Mouse (Mus musculus) limb, embryonic 12.5 days (tissue): Measurements from ENCODE around the gene Mto1. TPM values are rescaled to one million over a fixed set of nuclear protein-coding genes. Genes with fewer than 3 reads are reported as not detected.
A peak's percentile ranks its signal among the peaks of the same experiment; 100 is the strongest.
"Not testable (repeated sequence)": the region's sequence is repeated elsewhere in the genome, so short reads cannot be mapped to it uniquely, and the experiment has no call there.

Experiments
- ATAC-seq: fragments of 200-750 bp; cut with Nextera tagmentation; 2 replicates; pipeline ENCODE4 v1.8.0; 2017; ENCODE audit warnings: low read depth, moderate TSS enrichment; ENCODE audit not compliant: insufficient number of reproducible peaks, insufficient read depth, low FRiP score, low TSS enrichment
- H3K27ac ChIP-seq: fragments of 300-500 bp; sonication (generic); 2 replicates; pipeline ENCODE4 v1.5.1; 2016; ENCODE audit warnings: mild to moderate bottlenecking, moderate library complexity
- H3K27me3 ChIP-seq: fragments of 300-500 bp; sonication (generic); 2 replicates; pipeline ENCODE4 v1.6.1; 2016; ENCODE audit warnings: mild to moderate bottlenecking, moderate library complexity
- H3K36me3 ChIP-seq: fragments of 300-500 bp; sonication (generic); 2 replicates; pipeline ENCODE4 v1.6.1; 2016; ENCODE audit warnings: mild to moderate bottlenecking, moderate library complexity
- H3K4me1 ChIP-seq: fragments of 300-500 bp; sonication (generic); replicated peaks from 2 replicates; pipeline ENCODE4 v1.6.1; 2016
- H3K4me2 ChIP-seq: fragments of 300-500 bp; sonication (generic); 2 replicates; pipeline ENCODE4 v1.6.1; 2016; ENCODE audit warnings: mild to moderate bottlenecking, moderate library complexity
- H3K4me3 ChIP-seq: fragments of 300-500 bp; sonication (generic); replicated peaks from 2 replicates; pipeline ENCODE4 v1.5.1; 2016; ENCODE audit warnings: mild to moderate bottlenecking
- H3K9ac ChIP-seq: fragments of 300-500 bp; sonication (generic); replicated peaks from 2 replicates; pipeline ENCODE4 v1.6.1; 2016; ENCODE audit warnings: mild to moderate bottlenecking, moderate library complexity
- H3K9me3 ChIP-seq: fragments of 300-500 bp; sonication (generic); 2 replicates; pipeline ENCODE4 v1.6.1; 2016; ENCODE audit warnings: mild to moderate bottlenecking, moderate library complexity
- WGBS: fragments of 180-500 bp; shearing (Covaris S2); methylation state at CpG from one replicate; pipeline ENCODE4 v1.1.7; 2016; 5-methylcytosine and 5-hydroxymethylcytosine counted together
- polyA plus RNA-seq: library from polyadenylated mRNA; unstranded; fragments of >200 nt; fragmentation: Nextera tagmentation; extraction: Ambion mirVana; gene quantifications from 2 replicates; pipeline ENCODE4 v1.2.1, GENCODE M21; 2016

The Mto1 gene
- polyA plus RNA-seq, 1 experiment from 2014 or later: 20.3 TPM

- H3K27ac ChIP-seq: no peak overlapping the region
- no peaks in the 10 kb centered on the region for H3K9me3 ChIP-seq
- no peak overlapping the region for H3K9ac ChIP-seq
- ATAC-seq: no peak
- H3K36me3 ChIP-seq: no peaks in the 10 kb centered on the region
- WGBS: 54% methylated on average over 11 of the region's 11 CpGs
- no peak overlapping the region for H3K4me3 ChIP-seq
- H3K4me1 ChIP-seq: peaks cover 7% of the 10 kb centered on the region
- H3K4me2 ChIP-seq: no peak overlapping the region
- H3K27me3 ChIP-seq: no peaks in the 10 kb centered on the region
Observed at GRCm38 (mm10) chr9:78506002-78506721, 58.2 kb downstream of the Mto1 start.

- no peak overlapping the region for H3K4me2 ChIP-seq
- peaks cover 7% of the 10 kb centered on the region for H3K4me1 ChIP-seq
- no peaks in the 10 kb centered on the region for H3K9me3 ChIP-seq
- H3K36me3 ChIP-seq: no peaks in the 10 kb centered on the region
- no peak overlapping the region for H3K4me3 ChIP-seq
- WGBS: 84% methylated on average over 7 of the region's 7 CpGs
- no peak overlapping the region for H3K27ac ChIP-seq
- H3K27me3 ChIP-seq: no peaks in the 10 kb centered on the region
- ATAC-seq: no peak
- H3K9ac ChIP-seq: no peak overlapping the region
Observed at GRCm38 (mm10) chr9:78506722-78507077, 58.7 kb downstream of the Mto1 start.

- Histone ChIP-seq H3K36me3 (no peaks in the 10 kb centered on the region), H3K4me1 (peaks cover 4% of the 10 kb centered on the region), H3K9ac (no peak overlapping the region), H3K27ac (no peak overlapping the region), H3K27me3 (no peaks in the 10 kb centered on the region), H3K4me3 (no peak overlapping the region), H3K9me3 (no peaks in the 10 kb centered on the region), H3K4me2 (no peak overlapping the region)
- 90% methylated on average over 16 of the region's 16 CpGs for WGBS
- no peak for ATAC-seq
Observed at GRCm38 (mm10) chr9:78508106-78508786, 60.2 kb downstream of the Mto1 start.

- 93% methylated on average over 5 of the region's 5 CpGs for WGBS
- Histone ChIP-seq H3K9ac (no peak overlapping the region), H3K27me3 (no peaks in the 10 kb centered on the region), H3K27ac (no peak overlapping the region), H3K36me3 (no peaks in the 10 kb centered on the region), H3K4me3 (no peak overlapping the region), H3K4me2 (no peak overlapping the region), H3K9me3 (no peaks in the 10 kb centered on the region), H3K4me1 (no peaks in the 10 kb centered on the region)
- no peak for ATAC-seq
Observed at GRCm38 (mm10) chr9:78511705-78512104, 63.7 kb downstream of the Mto1 start.

- H3K4me2 ChIP-seq: no peak overlapping the region
- no peak overlapping the region for H3K9ac ChIP-seq
- WGBS: 80% methylated on average over 6 of the region's 6 CpGs
- no peak overlapping the region for H3K27ac ChIP-seq
- no peaks in the 10 kb centered on the region for H3K9me3 ChIP-seq
- no peaks in the 10 kb centered on the region for H3K36me3 ChIP-seq
- no peak for ATAC-seq
- H3K27me3 ChIP-seq: no peaks in the 10 kb centered on the region
- no peak overlapping the region for H3K4me3 ChIP-seq
- no peaks in the 10 kb centered on the region for H3K4me1 ChIP-seq
Observed at GRCm38 (mm10) chr9:78513776-78514500, 65.9 kb downstream of the Mto1 start.

- no peak for ATAC-seq
- 85% methylated on average over 4 of the region's 4 CpGs for WGBS
- Histone ChIP-seq H3K36me3 (no peaks in the 10 kb centered on the region), H3K9me3 (no peaks in the 10 kb centered on the region), H3K27me3 (no peaks in the 10 kb centered on the region), H3K4me2 (no peak overlapping the region), H3K27ac (no peak overlapping the region), H3K9ac (no peak overlapping the region), H3K4me1 (peaks cover 2% of the 10 kb centered on the region; the same call in 1 of the 2 replicates), H3K4me3 (no peak overlapping the region)
Observed at GRCm38 (mm10) chr9:78514681-78515080, 66.7 kb downstream of the Mto1 start.

- H3K9me3 ChIP-seq: no peaks in the 10 kb centered on the region
- no peak overlapping the region for H3K4me3 ChIP-seq
- H3K4me2 ChIP-seq: no peak overlapping the region
- H3K36me3 ChIP-seq: no peaks in the 10 kb centered on the region
- whole genome bisulfite sequencing: 77% methylated on average over 3 of the region's 3 CpGs
- no peak overlapping the region for H3K9ac ChIP-seq
- H3K4me1 ChIP-seq: peaks cover 10% of the 10 kb centered on the region
- no peaks in the 10 kb centered on the region for H3K27me3 ChIP-seq
- ATAC-seq: no peak
- no peak overlapping the region for H3K27ac ChIP-seq
Observed at GRCm38 (mm10) chr9:78516125-78516524, 68.1 kb downstream of the Mto1 start.

- WGBS: 61% methylated on average over 3 of the region's 3 CpGs
Observed at GRCm38 (mm10) chr9:78517237-78517636, 69.2 kb downstream of the Mto1 start.

GRCm38 (mm10) chr9:78520127-78520779, 72.2 kb downstream of the Mto1 start:
- Histone ChIP-seq H3K4me2 (peak overlapping the region; percentile 73), H3K9ac (peak overlapping the region; percentile 53)

More at GRCm38 (mm10) chr9:78517237-78517636, 69.2 kb downstream of the Mto1 start:
- H3K9ac ChIP-seq, H3K4me2 ChIP-seq, H3K27me3 ChIP-seq, ATAC-seq, H3K36me3 ChIP-seq, H3K4me3 ChIP-seq, H3K27ac ChIP-seq, H3K9me3 ChIP-seq: not testable (repeated sequence)
- peaks cover 16% of the 10 kb centered on the region for H3K4me1 ChIP-seq

GRCm38 (mm10) chr9:78520780-78521601, 73.0 kb downstream of the Mto1 start:
- Histone ChIP-seq H3K4me1 (peaks cover 16% of the 10 kb centered on the region), H3K27me3 (no peaks in the 10 kb centered on the region), H3K9ac (peak overlapping the region; percentile 53), H3K36me3 (0 out of 2 replicates have a peak, but pooled peaks cover 10% of the 10 kb centered on the region), H3K9me3 (no peaks in the 10 kb centered on the region), H3K4me3 (peak overlapping the region; percentile 50), H3K27ac (peak overlapping the region; percentile 75), H3K4me2 (peak overlapping the region; percentile 73)
- WGBS: 3% methylated on average over 40 of the region's 40 CpGs
- peak; percentile 73 for ATAC-seq

More at GRCm38 (mm10) chr9:78520127-78520779, 72.2 kb downstream of the Mto1 start:
- Histone ChIP-seq H3K27ac (peak overlapping the region; percentile 75), H3K4me3 (peak overlapping the region; percentile 50), H3K36me3 (0 out of 2 replicates have a peak, but pooled peaks cover 2% of the 10 kb centered on the region), H3K4me1 (peaks cover 16% of the 10 kb centered on the region), H3K9me3 (no peaks in the 10 kb centered on the region), H3K27me3 (no peaks in the 10 kb centered on the region)
- ATAC-seq: peak; percentile 85
- 2% methylated on average over 15 of the region's 15 CpGs for WGBS
